Mouse (Mus musculus) megakaryocyte, embryonic 14.5 days (primary cell): ENCODE measurements around the gene Pdcd6ip.

Experiments
- FLI1 ChIP-seq: IDR thresholded peaks from 2 replicates; pipeline ENCODE4 v1.6.1; 2012; ENCODE audit warnings: low read length, inconsistent platforms, mixed read lengths
- GATA1 ChIP-seq: IDR thresholded peaks from 3 replicates; pipeline ENCODE4 v1.6.1; 2012; ENCODE audit warnings: mixed read lengths, low read length, inconsistent platforms, borderline replicate concordance

DNA sequence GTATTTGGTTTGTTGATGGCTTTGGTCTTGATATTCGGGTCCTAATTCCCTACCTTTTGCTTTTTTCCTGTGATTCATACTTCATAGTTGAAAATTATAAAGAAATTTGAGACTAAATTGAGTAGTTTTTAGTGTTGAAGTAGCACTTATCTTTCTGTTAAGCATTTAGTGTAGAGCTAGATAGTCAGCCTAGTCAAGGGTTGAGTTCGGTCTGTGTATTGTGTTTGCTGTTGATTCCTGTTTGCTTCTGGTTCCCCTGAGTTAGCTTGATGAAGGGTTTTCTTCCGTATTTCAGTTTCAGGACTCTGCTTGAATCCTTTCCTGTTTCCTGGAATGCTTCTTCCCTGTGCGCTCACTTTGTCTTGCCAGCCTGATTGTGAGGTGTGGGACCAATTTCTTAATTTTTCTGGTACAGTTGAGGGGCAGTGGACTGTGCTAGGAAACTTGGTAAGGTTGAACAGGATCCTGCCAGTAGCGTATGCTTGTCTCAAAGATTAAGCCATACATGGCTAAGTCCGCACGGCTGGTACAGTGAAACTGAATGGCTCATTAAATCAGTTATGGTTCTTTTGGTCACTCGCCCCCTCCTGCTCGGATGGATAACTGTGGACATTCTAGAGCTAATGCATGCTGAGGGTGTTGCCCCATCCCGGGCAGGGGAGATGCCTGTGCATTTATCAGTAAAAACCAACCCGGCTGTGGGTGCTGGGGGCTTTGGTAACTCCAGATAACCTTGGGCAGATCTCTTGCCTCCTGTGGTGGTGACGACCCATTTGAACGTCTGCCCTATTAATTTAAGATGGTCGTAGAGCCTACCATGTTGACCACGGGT is 48.0 kb upstream of the Pdcd6ip start:
- no peak for TF ChIP-seq GATA1
- no peak for TF ChIP-seq FLI1
